Mouse (Mus musculus) intestine, embryonic 16.5 days (tissue): ENCODE data around the gene Kcnq1. TPM values are rescaled to one million over a fixed set of nuclear protein-coding genes. Genes with fewer than 3 reads are reported as not detected.

Source experiments
- ATAC-seq: fragments of 200-750 bp; cut with Nextera tagmentation; 2 replicates; pipeline ENCODE4 v1.8.0; 2017; ENCODE audit warnings: moderate TSS enrichment, moderate library complexity
- H3K27ac ChIP-seq: fragments of 300-500 bp; sonication (generic); 2 replicates; pipeline ENCODE4 v1.5.1; 2014; ENCODE audit warnings: mild to moderate bottlenecking, low read length
- H3K27me3 ChIP-seq: fragments of 300-500 bp; sonication (generic); replicated peaks from 2 replicates; pipeline ENCODE4 v1.6.1; 2014; ENCODE audit warnings: low read length, control low read depth, mixed read lengths; ENCODE audit not compliant: control insufficient read depth, insufficient read depth
- H3K36me3 ChIP-seq: fragments of 300-500 bp; sonication (generic); 2 replicates; pipeline ENCODE4 v1.6.1; 2014; ENCODE audit warnings: low read length, control low read depth; ENCODE audit not compliant: control insufficient read depth, insufficient read depth
- H3K4me1 ChIP-seq: fragments of 300-500 bp; sonication (generic); 2 replicates; pipeline ENCODE4 v1.6.1; 2014; ENCODE audit warnings: low read length, control low read depth, mixed read lengths; ENCODE audit not compliant: control insufficient read depth, insufficient read depth
- H3K4me2 ChIP-seq: fragments of 300-500 bp; sonication (generic); 2 replicates; pipeline ENCODE4 v1.6.1; 2014; ENCODE audit warnings: low read depth, low read length, control low read depth
- H3K4me3 ChIP-seq: fragments of 300-500 bp; sonication (generic); 2 replicates; pipeline ENCODE4 v1.5.1; 2014; ENCODE audit warnings: mild to moderate bottlenecking, low read length
- H3K9ac ChIP-seq: fragments of 300-500 bp; sonication (generic); 2 replicates; pipeline ENCODE4 v1.6.1; 2014; ENCODE audit warnings: low read depth, low read length
- H3K9me3 ChIP-seq: fragments of 300-500 bp; sonication (generic); 2 replicates; pipeline ENCODE4 v1.6.1; 2016; ENCODE audit warnings: low read length, control low read depth; ENCODE audit not compliant: control insufficient read depth
- WGBS: fragments of 180-500 bp; shearing (Covaris S2); extraction: QIAGEN DNeasy Blood & Tissue Kit; methylation state at CpG from one replicate; pipeline ENCODE4 v1.1.7; 2014; 5-methylcytosine and 5-hydroxymethylcytosine counted together
- polyA plus RNA-seq: library from polyadenylated mRNA; unstranded; fragments of >200 nt; fragmentation: Nextera tagmentation; extraction: Ambion mirVana; gene quantifications from 2 replicates; pipeline ENCODE4 v1.2.1, GENCODE M21; 2015

The Kcnq1 gene
- 9.7 and 10.8 TPM in 2 replicates for polyA plus RNA-seq

DNA sequence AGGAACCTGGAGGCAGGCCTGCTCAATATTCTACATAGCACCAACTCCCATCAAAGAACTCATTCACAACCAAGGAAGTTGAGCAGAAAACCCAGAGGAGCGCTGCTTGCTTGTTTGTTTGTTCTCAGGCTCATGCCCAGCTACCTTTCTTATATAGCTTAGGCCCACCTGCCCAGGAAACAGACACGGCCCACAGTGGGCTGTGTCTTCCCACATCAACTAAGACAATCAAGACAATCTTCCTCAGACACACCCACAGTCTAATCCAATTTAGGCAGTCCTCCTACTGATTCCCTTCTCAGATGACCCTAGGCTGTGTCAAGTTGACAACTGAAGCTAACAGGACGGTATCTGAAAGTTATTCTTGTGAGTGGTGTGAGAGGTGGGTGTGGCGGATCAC lies at the start of gene Kcnq1:
TSS of gene Kcnq1 (plus strand) at position 301 of the 400 bp plus-strand sequence.
- peaks cover 17% of the 10 kb centered on the region for H3K4me1 ChIP-seq
- H3K4me3 ChIP-seq = peak within 1 kb of the TSS; percentile 56
- H3K36me3 ChIP-seq = no peaks in the 10 kb centered on the region
- ATAC-seq = no peak
- peaks cover 29% of the 10 kb centered on the region for H3K27me3 ChIP-seq
- H3K27ac ChIP-seq = peak within 1 kb of the TSS; percentile 37
- H3K4me2 ChIP-seq = peak within 1 kb of the TSS; percentile 83
- peak within 1 kb of the TSS; percentile 68 for H3K9ac ChIP-seq
- H3K9me3 ChIP-seq = no peaks in the 10 kb centered on the region
- WGBS = 74% methylated on average over 4 of the region's 4 CpGs

DNA sequence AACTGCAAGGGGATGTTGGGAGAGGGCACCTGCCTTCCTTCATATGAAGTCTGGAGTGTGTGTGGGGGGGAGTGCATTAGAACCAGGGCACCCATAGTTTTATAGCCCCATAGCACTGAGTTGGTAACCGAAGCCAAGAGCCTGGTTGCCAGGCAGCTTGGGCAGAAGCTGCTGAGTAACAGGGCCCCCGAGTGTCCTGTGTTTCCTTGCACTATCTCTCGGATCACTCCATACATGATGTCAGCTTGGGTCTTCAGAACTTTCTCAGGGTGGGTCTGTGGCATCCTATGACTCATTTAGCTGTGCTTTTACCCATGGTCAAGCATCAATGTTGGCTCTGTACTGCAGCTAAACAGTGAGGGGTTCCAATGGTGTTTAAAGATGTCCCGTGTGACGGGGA lies 49.1 kb upstream of the Kcnq1 start:
- H3K4me1 ChIP-seq = peaks cover 56% of the 10 kb centered on the region
- H3K4me2 ChIP-seq = 0 out of 2 replicates have a peak overlapping the region, but pooled peaks have one; percentile 35
- ATAC-seq = no peak

GRCm38 (mm10) chr7:143057667-143058220 lies 48.4 kb upstream of the Kcnq1 start:
- Histone ChIP-seq H3K9ac (peak overlapping the region; percentile 30), H3K4me3 (no peak overlapping the region), H3K4me1 (peaks cover 58% of the 10 kb centered on the region), H3K27me3 (0 out of 2 replicates have a peak, but pooled peaks cover 4% of the 10 kb centered on the region), H3K27ac (peak overlapping the region; percentile 67), H3K9me3 (no peaks in the 10 kb centered on the region), H3K36me3 (no peaks in the 10 kb centered on the region), H3K4me2 (peak overlapping the region; percentile 35)
- WGBS = 53% methylated on average over 9 of the region's 9 CpGs
- peak; percentile 57 for ATAC-seq

More for the DNA sequence above, 49.1 kb upstream of the Kcnq1 start:
- 72% methylated on average over 5 of the region's 5 CpGs for WGBS
- Histone ChIP-seq H3K4me3 (no peak overlapping the region), H3K9me3 (no peaks in the 10 kb centered on the region), H3K9ac (no peak overlapping the region), H3K27ac (peak overlapping the region; percentile 67), H3K36me3 (no peaks in the 10 kb centered on the region), H3K27me3 (0 out of 2 replicates have a peak, but pooled peaks cover 4% of the 10 kb centered on the region)

GRCm38 (mm10) chr7:143058221-143058697 lies 47.9 kb upstream of the Kcnq1 start:
- peak overlapping the region; percentile 30; the same call in 1 of the 2 replicates for H3K9ac ChIP-seq
- peaks cover 58% of the 10 kb centered on the region for H3K4me1 ChIP-seq
- 0 out of 2 replicates have a peak, but pooled peaks cover 4% of the 10 kb centered on the region for H3K27me3 ChIP-seq
- H3K27ac ChIP-seq = peak overlapping the region; percentile 67
- no peaks in the 10 kb centered on the region for H3K36me3 ChIP-seq
- 54% methylated on average over 5 of the region's 5 CpGs for WGBS
- peak; percentile 0; the same call in 1 of the 2 replicates for ATAC-seq
- H3K4me2 ChIP-seq = peak overlapping the region; percentile 35
- no peaks in the 10 kb centered on the region for H3K9me3 ChIP-seq
- H3K4me3 ChIP-seq = no peak overlapping the region

DNA sequence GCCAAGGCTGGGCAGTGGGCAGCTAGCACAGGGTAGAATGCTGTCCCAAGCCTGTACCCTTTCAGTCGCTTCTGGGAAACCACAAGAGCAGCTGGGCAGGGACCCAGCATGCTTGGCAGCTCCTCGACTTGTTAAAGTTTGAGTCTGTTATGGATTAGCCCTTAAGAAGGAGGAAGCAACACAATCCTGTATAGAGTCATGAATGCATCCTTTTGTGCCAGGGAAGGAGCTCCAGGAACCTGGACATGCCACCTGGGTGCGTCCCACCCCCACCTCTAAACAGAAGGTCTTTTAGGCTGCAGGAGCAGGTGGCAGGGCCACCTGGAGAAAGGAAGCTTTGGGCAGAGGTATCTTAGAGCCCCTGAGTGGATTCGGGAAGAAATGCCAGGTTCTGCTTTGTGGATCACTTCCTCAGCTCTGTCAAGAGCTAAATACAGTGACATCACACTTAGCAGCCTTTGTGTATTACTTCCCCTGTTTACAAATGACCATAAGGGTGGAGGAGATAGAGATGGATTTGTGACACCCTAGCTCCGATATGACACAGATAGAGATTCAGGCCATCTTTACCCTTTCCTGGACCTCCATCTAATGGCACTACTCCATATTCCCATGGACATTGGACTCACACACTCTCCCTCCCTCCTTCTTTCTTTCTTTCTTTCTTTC lies 46.8 kb upstream of the Kcnq1 start:
- no peak overlapping the region for H3K4me3 ChIP-seq
- 64% methylated on average over 5 of the region's 5 CpGs for WGBS
- no peak for ATAC-seq
- no peak overlapping the region for H3K4me2 ChIP-seq
- H3K9me3 ChIP-seq = no peaks in the 10 kb centered on the region
- 0 out of 2 replicates have a peak overlapping the region, but pooled peaks have one; percentile 15 for H3K9ac ChIP-seq
- H3K27me3 ChIP-seq = 0 out of 2 replicates have a peak, but pooled peaks cover 4% of the 10 kb centered on the region
- no peaks in the 10 kb centered on the region for H3K36me3 ChIP-seq
- H3K4me1 ChIP-seq = peaks cover 51% of the 10 kb centered on the region
- peak overlapping the region; percentile 49 for H3K27ac ChIP-seq

- WGBS = 59% methylated on average over 2 of the region's 2 CpGs
- 0 out of 2 replicates have a peak, but pooled peaks cover 4% of the 10 kb centered on the region for H3K27me3 ChIP-seq
- no peak overlapping the region for H3K4me2 ChIP-seq
- H3K27ac ChIP-seq = no peak overlapping the region
- ATAC-seq = 0 out of 2 replicates have a peak, but pooled peaks have one; percentile 24
- H3K9me3 ChIP-seq = no peaks in the 10 kb centered on the region
- H3K36me3 ChIP-seq = peaks cover 19% of the 10 kb centered on the region
- peaks cover 19% of the 10 kb centered on the region for H3K4me1 ChIP-seq
- H3K9ac ChIP-seq = no peak overlapping the region
- H3K4me3 ChIP-seq = no peak overlapping the region
These were observed 43.5 kb upstream of the Kcnq1 start for GRCm38 (mm10) chr7:143062704-143063103.

GRCm38 (mm10) chr7:143064226-143064625 lies 41.9 kb upstream of the Kcnq1 start:
- 77% methylated on average over 6 of the region's 6 CpGs for WGBS
- H3K9me3 ChIP-seq = no peaks in the 10 kb centered on the region
- peaks cover 19% of the 10 kb centered on the region for H3K36me3 ChIP-seq
- H3K27ac ChIP-seq = no peak overlapping the region
- 0 out of 2 replicates have a peak overlapping the region, but pooled peaks have one; percentile 19 for H3K9ac ChIP-seq
- H3K27me3 ChIP-seq = 0 out of 2 replicates have a peak, but pooled peaks cover 1% of the 10 kb centered on the region
- H3K4me3 ChIP-seq = no peak overlapping the region
- H3K4me2 ChIP-seq = no peak overlapping the region
- peaks cover 12% of the 10 kb centered on the region for H3K4me1 ChIP-seq
- ATAC-seq = no peak

DNA sequence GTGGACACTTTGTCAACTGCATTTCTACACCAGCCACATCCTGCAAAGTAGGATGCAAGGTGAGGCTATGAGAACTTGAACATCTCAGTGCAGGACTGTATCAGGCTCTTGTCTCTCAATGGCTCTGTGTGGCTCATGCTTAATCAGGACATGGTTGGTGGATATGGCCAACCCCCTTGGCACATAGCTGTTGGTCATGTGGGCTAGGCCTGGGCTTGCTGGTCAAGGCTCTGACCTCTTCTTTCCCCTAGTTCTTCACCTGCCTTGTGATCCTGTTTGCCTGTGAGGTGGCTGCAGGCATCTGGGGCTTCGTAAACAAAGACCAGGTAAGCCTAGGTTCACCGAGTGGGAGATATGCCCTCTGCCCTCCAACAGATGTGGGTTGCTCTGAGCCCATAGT lies 40.5 kb upstream of the Kcnq1 start:
- Histone ChIP-seq H3K27ac (no peak overlapping the region), H3K36me3 (peaks cover 19% of the 10 kb centered on the region)
- no peak for ATAC-seq

DNA sequence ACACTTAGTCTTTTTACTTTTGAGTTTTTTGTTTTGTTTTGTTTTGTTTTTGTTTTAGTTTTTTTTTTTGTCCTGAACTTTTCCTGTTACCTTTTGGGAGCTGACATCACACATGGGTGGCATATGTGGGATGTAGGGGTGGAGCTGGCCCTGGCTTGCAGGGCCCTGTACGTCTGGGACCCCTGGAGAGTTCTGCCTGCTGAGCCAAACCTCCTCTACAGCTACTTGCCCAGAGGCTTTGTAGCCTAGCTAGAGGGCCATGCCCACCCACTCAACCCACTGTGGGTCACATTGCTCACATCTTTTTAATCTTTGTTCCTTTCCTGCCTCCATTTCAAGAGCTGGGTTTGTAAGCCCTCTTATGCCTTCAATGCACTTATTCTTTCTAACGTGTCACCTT lies 38.7 kb upstream of the Kcnq1 start:
- H3K9me3 ChIP-seq = no peaks in the 10 kb centered on the region
- no peak overlapping the region for H3K27ac ChIP-seq
- no peak overlapping the region for H3K4me3 ChIP-seq
- H3K4me1 ChIP-seq = peaks cover 16% of the 10 kb centered on the region
- no peak overlapping the region; the same call in 1 of the 2 replicates for H3K9ac ChIP-seq
- no peaks in the 10 kb centered on the region for H3K27me3 ChIP-seq
- WGBS = 70% methylated on average over 2 of the region's 2 CpGs
- H3K36me3 ChIP-seq = peaks cover 19% of the 10 kb centered on the region
- H3K4me2 ChIP-seq = no peak overlapping the region
- ATAC-seq = no peak

More for the DNA sequence above, 40.5 kb upstream of the Kcnq1 start:
- Histone ChIP-seq H3K27me3 (no peaks in the 10 kb centered on the region), H3K9ac (no peak overlapping the region), H3K9me3 (no peaks in the 10 kb centered on the region), H3K4me2 (no peak overlapping the region), H3K4me3 (no peak overlapping the region), H3K4me1 (peaks cover 19% of the 10 kb centered on the region)
- 85% methylated on average over 2 of the region's 2 CpGs for WGBS
